Mouse (Mus musculus): ENCODE measurements around the gene H3f3b.

GRCm38 (mm10) chr11:116055873-116056272 is 28.1 kb upstream of the H3f3b start:
- TF ChIP-seq POLR2A (IDR thresholded peaks at IDR 0.05; ENCODE audit: extremely low read depth, insufficient read depth, low read length) (no peak), CTCF (IDR thresholded peaks at IDR 0.05; ENCODE audit: extremely low read depth, insufficient read depth, low read length) (no peak)
